Mouse (Mus musculus) left cerebral cortex, postnatal 14 days (tissue): ENCODE measurements around the gene H2-Ob. TPM values are rescaled to one million over a fixed set of nuclear protein-coding genes. Genes with fewer than 3 reads are reported as not detected.

Experiments used
- DNase-seq, 2 experiments: peaks; one replicate each; pipeline ENCODE4 v3.0.0; 2021 to 2022; ENCODE audit warnings: low spot score in 2 of 2, mixed read lengths in 1 of 2
- intact Hi-C: fragments of 180-260 bp; cut with DNase I; formaldehyde crosslinking; loops from one replicate; pipeline ENCODE4 v1.15.1; 2025
- long read RNA-seq, 2 experiments: library from polyadenylated mRNA; stranded (forward); transcript quantifications; one replicate each; pipeline ENCODE4 v2.0.0; 2021
- total RNA-seq, 2 experiments: library from RNA; stranded (reverse); gene quantifications; 2 replicates each; pipeline ENCODE4 v1.2.3; 2021

Gene H2-Ob
- total RNA-seq, result under 1 TPM in 1 of 2 experiments, not detected in 1; 0.15 TPM
- long read RNA-seq, experiment 1, result 0 reads
- long read RNA-seq, experiment 2, result 0 reads

DNA sequence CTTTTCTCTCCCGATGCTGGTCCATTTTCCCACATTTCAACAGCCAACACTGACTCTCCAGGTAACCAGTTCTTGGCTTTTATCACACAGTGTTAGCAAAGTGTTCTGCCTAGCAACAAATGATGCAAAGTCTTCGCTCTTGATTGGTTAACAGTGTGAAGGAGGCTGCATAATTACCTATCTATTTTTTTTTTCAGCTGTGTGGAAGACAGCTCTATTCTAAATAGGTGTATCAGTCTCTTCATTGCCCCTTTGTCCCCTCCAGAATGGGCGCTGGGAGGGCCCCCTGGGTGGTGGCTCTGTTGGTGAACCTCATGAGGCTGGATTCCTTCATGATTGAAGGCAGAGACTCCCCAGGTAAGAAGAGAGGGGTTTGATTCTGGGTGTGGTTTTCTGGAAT, at the start of gene H2-Ob:
Gene H2-Ob (plus strand): TSS at position 198 of the 400 bp plus-strand sequence.
- peak; percentile 67 to 77 for DNase-seq
- intact Hi-C loops, result loop anchor here (10.0 kb wide), 1 partner anchor 134 kb away; no protein-coding TSS in a partner anchor

DNA sequence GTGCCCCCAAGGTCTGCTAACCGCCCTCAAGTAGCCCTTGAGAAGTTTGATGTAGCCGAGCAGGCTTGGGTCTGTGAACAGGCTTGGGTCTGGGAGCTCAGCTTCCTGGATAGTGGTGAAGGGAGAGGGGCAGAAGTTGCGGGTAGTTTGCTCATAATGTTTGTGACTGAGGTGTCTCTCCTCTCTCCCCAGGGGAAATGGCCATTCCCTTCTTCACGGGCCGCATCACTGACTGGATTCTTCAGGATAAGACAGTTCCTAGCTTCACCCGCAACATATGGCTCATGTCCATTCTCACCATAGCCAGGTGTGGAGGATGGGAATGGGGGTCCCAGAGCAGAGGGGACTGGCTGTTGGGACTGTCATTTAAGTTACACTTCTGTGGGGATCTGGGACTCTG, 49.7 kb upstream of the H2-Ob start:
- intact Hi-C loops, result no loop called here
- no peak for DNase-seq

GRCm38 (mm10) chr17:34192852-34193251, 45.9 kb upstream of the H2-Ob start:
- no peak for DNase-seq
- intact Hi-C loops, result no loop called here

GRCm38 (mm10) chr17:34193468-34193867, 45.2 kb upstream of the H2-Ob start:
- intact Hi-C loops, result no loop called here
- DNase-seq, result no peak

DNA sequence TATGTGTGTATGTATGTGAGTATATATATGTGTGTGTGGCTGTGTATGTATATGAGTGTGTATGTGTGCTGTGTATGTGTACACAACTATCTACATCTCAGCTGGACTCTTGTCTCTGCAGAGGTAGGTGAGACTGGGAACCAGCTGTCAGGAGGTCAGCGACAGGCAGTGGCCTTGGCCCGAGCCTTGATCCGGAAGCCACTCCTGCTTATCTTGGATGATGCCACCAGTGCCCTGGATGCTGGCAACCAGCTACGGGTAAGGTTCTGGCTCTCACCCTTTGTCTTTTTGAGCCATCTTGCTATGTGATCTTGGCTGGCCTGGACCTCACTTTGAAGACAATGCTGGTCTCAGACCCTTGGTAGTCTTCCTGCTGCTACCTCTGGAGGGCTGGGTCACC, 44.0 kb upstream of the H2-Ob start:
- no peak for DNase-seq
- intact Hi-C loops, result no loop called here

DNA sequence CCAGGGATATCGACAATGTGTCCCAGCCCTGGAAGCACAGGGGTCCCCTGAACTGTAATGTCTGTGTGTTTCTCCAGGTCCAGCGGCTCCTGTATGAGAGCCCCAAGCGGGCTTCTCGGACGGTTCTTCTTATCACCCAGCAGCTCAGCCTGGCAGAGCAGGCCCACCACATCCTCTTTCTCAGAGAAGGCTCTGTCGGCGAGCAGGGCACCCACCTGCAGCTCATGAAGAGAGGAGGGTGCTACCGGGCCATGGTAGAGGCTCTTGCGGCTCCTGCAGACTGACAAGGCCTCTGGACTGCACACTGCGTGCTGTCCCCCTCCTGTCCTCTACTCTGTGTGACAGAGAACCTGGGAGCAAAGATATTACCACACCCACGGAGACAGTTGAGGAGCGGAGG, 42.2 kb upstream of the H2-Ob start:
- DNase-seq, result no peak
- intact Hi-C loops, result no loop called here

DNA sequence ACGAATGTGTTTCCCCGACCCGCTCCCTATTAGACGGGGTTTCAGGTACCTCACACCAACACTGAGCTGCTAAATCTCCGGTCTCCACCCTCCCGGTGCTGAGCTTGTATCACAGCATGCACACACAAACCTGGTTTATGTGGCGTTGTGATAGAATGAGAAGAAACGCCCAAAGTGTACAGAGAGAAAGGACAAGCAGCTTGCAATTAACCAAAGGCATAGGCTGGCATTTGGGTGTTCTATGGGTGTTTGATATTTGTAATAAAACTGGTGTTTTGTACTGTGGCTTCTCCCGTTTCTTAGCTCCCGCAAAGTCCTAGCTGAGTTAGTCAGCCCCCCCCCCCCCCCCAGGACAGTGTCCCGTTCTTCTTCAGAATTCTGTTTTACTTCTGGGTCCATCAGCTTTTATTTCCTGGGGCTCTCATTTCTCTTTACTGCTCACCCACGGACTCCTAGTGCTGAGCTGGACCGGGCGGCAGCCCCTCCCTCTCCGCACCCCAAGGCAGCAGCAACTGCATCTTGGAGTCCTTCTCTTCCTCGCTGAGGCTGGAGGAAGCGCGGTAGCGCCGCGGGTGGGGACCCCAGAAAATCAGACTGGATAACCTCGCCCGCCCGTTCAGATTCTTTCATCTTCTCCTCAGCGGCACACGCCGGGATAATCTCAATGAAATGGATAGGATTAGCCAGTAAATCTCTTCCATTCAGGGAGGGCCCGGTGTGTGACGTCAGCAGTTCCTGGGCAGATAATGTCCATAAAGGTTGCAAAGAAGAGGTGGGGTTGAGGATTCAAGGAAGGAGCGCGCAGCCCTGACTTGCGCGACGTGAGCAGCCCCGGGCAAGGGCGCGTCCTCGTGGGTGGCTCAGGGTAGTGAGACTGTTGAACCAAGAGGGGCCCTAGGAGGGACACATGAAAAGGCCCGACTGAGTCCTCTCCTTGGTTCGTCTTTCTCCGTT, 41.5 kb upstream of the H2-Ob start, which contains the start of gene Psmb8:
Gene Psmb8 (plus strand): TSS at position 781 of the 954 bp plus-strand sequence.
- DNase-seq, result peak; percentile 87 to 91
- intact Hi-C loops, result no loop called here

DNA sequence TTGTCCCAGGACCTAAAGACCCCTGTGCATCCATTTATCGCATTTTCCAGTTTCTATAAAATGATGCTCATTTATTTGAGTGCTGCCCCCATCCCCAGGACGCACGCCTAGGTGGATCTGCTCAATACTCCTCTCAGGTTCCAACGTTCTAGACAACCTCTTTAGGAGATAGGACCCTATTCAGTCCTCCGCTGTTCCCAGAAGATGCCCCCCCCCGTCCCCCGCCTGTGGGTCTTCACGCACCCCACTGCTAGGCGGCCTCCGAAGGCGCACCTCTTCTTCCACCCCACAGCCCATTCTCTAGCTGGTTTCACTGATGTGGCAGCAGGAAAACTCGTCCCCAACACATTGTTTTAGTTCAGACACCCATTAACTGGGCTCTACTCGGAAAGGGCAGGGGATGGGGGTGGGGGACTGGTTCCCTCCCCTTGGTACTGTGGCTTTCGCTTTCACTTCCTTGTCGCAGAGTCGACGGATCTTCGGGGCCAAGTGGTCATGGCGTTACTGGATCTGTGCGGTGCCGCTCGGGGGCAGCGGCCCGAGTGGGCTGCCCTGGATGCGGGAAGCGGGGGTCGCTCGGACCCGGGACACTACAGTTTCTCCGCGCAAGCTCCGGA, 40.7 kb upstream of the H2-Ob start:
- no peak for DNase-seq
- intact Hi-C loops, result no loop called here

DNA sequence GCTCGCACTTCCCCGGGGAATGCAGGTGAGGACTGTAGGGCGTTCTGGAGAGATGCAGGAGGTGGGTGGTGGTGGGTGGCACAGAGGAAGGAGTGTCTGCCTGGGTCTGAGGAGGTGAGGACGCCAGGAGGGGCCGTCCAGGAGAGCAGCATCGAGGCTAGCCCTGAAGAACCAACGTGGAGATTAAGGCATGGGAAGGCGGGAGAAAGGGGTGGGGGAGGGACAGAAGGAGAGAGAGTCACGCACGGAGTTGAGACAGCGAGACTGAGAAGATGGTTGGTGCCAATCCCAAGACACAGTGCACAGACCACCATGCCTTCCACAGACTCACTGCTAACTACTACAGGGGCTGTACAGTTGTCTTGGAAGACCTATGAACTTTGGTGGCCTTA, 40.2 kb upstream of the H2-Ob start:
- DNase-seq, result no peak

GRCm38 (mm10) chr17:34199050-34199619, 39.6 kb upstream of the H2-Ob start:
- DNase-seq, result no peak
- intact Hi-C loops, result no loop called here

More for the DNA sequence above, 40.2 kb upstream of the H2-Ob start:
- intact Hi-C loops, result no loop called here

DNA sequence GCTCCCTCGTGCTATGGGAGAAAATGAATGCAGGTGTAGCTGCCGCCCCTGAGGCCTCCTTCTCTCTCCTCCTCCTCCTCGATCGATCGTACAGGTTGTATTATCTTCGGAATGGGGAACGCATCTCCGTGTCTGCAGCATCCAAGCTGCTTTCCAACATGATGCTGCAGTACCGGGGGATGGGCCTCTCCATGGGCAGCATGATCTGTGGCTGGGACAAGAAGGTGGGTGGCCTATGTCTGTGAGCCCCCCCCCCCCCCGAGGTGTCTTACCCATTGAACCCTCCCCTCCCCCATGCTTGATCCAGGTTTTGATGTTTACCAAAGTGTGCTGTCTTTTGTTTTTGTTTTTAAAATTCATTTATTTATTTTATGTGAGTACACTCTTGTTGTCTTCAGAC, 38.7 kb upstream of the H2-Ob start:
- intact Hi-C loops, result no loop called here

DNA sequence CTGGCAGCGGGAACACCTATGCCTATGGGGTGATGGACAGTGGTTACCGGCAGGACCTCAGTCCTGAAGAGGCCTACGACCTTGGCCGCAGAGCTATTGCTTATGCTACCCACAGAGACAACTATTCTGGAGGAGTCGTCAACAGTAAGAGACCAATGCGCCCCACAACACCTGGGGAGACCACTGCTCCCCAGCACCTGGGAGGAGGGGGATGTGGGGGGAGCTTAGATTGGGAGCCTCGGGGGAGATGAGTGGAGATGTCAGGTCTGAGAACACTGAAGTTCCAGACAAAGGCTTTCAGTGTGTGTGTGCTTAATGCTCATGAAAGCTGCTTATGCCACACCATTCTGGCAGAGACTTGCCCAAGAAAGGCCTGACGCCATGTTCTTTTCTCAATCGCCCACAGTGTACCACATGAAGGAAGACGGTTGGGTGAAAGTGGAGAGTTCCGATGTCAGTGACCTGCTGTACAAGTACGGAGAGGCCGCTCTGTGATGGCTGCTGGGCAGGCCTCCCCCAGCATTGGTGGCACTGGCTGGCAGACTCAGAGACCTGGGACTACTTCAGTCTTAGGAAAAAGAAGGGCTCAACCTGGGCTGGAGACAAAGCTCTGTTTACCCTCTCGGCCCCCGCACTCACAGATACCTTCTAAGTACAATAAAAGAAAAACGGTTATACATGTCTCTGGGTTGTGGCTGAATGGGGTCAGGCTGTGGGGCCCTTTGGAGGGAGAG, 37.8 kb upstream of the H2-Ob start:
- no peak for DNase-seq
- intact Hi-C loops, result no loop called here

More for the DNA sequence above, 38.7 kb upstream of the H2-Ob start:
- DNase-seq, result no peak

- intact Hi-C loops, result no loop called here
- DNase-seq, result no peak
Observed at GRCm38 (mm10) chr17:34201506-34202055, 37.1 kb upstream of the H2-Ob start.

DNA sequence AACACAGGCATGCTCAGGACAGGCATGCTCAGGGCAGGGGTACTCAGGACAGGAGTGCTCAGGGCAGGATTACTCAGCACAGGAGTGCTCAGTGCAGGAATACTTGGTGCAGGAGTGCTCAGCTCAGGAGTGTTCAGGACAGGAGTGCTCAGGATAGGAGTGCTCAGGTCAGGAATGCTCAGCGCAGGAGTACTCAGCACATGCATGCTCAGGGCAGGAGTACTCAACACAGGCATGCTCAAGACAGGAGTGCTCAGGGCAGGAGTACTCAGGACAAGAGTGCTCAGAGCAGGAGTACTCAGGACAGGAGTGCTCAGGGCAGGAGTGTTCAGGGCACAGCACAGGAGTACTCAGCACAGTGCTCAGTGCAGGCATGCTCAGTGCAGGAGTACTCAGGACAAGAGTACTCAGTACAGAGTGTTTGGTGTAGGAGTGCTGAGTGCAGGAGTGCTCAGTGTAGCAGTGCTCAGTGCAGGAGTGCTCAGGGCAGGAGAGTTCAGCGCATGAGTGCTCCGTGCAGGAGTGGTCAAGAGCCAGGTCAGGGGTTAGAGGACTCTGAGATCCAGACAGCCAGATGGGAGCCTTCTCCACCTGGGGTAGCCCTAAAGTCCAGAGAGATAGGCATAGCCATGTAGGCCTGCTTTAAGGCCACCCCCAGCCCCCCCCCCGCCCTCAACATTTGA, 35.8 kb upstream of the H2-Ob start:
- intact Hi-C loops, result no loop called here
- DNase-seq, result no peak

GRCm38 (mm10) chr17:34203444-34203843, 35.3 kb upstream of the H2-Ob start, which contains the start of gene Tap2:
TSS of gene Tap2 (plus strand) at chr17:34203527.
- no peak for DNase-seq
- intact Hi-C loops, result no loop called here

DNA sequence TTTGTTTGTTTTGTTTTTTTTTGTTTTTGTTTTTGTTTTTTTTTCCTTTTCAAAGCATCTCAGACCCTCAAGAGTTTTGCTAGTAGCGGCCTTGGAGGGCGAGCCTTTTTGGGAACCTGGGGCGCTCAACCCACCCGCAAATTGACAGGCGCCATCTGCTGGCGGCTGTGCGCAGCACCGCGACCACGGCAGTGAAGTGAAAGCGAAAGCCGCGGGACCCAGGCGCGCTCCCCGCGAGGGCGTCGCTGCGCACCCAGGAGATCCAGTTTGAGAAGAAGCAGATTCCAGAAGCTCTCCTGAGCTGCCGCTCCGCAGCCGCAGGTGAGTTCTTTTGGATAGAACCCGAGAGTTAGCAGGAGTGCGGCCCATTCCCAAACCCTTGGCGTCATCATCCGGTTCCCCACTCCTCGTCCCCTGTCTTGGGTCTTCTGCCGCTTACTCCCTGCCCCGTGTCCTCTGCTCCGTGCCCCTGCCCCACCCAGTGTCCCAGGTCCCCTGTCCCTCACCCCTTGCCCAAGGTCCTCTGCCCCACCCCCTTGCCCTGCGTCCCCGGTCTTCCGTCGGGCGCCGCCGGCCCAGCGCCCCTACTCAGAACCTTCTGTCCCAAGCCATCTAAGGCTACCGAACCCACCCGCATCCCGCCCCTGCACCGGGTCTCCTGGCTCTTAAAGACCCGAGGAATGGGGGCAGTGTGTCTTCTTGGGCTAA, 34.2 kb upstream of the H2-Ob start:
- peak; percentile 72 to 88 for DNase-seq
- intact Hi-C loops, result loop anchor here (2.0 kb wide), 1 partner anchor 34 kb away; no protein-coding TSS in a partner anchor

DNA sequence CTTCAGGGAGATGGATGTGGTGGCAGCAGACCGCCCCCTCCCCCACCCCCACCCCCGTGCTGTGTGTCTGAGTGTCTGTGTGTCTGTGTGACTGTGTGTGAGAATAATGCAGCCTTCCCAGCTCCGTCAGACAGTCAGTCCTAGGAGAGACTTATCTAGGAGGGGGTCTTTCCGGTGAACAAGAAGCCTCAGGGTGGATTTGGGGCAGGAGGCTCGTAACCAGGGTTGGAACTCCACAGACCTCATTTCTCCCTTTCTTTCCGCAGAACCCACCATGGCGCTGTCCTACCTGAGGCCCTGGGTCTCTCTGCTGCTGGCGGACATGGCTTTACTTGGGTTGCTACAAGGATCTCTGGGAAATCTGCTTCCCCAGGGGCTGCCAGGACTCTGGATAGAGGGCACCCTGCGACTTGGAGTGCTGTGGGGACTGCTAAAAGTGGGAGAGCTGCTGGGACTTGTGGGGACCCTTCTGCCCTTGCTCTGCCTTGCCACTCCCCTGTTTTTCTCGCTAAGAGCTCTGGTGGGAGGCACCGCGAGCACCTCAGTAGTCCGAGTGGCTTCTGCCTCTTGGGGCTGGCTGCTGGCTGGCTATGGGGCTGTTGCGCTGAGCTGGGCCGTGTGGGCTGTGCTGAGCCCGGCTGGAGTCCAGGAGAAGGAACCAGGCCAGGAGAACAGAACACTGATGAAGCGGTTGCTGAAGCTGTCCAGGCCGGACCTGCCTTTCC, 33.5 kb upstream of the H2-Ob start:
- DNase-seq, result no peak
- intact Hi-C loops, result loop anchor here (2.0 kb wide), 1 partner anchor 34 kb away; no protein-coding TSS in a partner anchor
